Mouse (Mus musculus): ENCODE measurements around the gene Msi1. TPM values are rescaled to one million over a fixed set of nuclear protein-coding genes. Genes with fewer than 3 reads are reported as not detected.
"Not testable (repeated sequence)": the region's sequence is repeated elsewhere in the genome, so short reads cannot be mapped to it uniquely, and the experiment has no call there.

The Msi1 gene
- polyA plus RNA-seq, 1 experiment from 2014 or later, result 4.3 TPM

DNA sequence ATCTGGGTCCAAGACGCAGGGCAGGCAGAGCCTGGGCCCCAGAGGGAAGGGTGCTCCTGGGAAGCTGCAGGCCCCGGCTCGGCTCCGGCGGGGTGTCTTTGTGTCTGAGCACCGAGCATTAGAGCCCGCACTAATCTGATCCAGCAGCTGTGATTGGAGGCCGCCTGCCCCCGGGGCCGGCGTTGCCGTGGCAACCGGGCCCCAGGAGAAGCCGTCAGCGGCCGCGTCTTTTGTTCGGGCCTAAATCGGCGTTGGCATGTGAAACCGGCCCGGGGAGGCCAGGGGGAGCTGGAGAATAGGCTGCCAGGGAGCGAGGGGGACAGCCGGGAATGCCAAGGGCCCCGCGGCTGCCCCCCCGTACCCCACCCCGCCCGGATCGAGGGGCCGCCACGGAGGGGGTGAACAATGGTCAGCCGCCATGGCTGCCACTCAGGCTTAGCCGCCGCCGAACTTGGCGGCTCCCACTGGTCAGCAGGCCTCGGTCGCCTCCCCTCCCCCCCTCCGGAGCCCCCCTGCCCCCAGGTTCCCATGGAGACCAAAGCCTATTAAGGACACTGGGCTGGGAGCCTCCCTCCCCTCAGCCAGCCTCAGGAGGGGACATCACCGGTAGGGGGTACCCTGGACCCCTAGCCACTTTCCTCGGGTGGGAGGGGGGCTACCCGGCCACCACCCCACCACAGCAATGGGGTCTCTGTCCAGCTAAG is 7.2 kb downstream of the Msi1 start:
- peak overlapping the region; percentile 31 for H3K4me3 ChIP-seq (ENCODE audit: low read depth, low read length)
- peak; percentile 50; the same call in 1 of the 2 replicates for ATAC-seq
- no peaks in the 10 kb centered on the region for H3K36me3 ChIP-seq (ENCODE audit: control insufficient read depth, insufficient read depth)
- no peaks in the 10 kb centered on the region for H3K9me3 ChIP-seq (ENCODE audit: control insufficient read depth)
- TF ChIP-seq CTCF (IDR thresholded peaks at IDR 0.05; ENCODE audit: low read depth), result no peak
- H3K27me3 ChIP-seq (replicated peaks; ENCODE audit: control insufficient read depth, insufficient read depth, low read length), result no peaks in the 10 kb centered on the region
- WGBS, result 2% methylated on average over 43 of the region's 43 CpGs
- 0 out of 2 replicates have a peak overlapping the region, but pooled peaks have one; percentile 15 for H3K27ac ChIP-seq (ENCODE audit: low read depth, low read length)
- peak overlapping the region; percentile 72 for H3K4me2 ChIP-seq (replicated peaks; ENCODE audit: low read depth)
- peak overlapping the region; percentile 65 for H3K9ac ChIP-seq (ENCODE audit: low read depth, low read length)
- H3K4me1 ChIP-seq (replicated peaks; ENCODE audit: control insufficient read depth, insufficient read depth, low read length), result no peaks in the 10 kb centered on the region; the same call in 1 of the 2 replicates

DNA sequence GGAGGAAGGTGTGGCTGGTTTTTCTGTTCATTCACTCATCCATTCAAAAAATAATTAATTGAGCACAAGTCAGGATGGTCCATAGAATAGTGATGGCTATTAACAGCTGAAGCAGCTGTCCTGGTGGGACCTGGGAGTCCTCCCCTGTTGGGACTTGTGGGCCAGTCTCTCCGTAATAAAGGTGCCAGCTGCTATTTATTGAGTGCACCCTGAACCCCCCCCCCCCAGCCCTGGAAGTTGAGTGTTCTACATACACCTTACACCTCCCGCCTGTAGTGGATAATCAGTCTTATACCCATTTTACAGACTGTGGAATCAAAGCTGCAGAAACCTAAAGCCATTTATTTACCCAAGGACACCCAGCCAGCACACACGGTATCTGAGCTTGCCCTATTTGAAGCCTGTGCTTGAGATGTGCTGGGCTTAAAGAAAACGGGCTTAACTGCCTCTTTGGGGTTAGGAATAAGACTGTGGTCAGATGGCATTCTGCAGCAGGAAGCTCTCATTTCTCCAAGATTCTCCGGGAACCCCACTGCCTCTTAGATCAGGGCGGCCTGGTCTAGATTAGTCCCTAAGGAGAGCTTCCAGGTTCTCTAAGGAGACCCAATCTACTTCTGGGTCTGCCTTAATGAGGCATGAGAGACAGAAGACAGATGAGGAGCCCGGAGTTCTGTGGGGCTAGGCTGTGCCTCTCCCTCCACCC is 8.0 kb downstream of the Msi1 start:
- 87% methylated on average over 7 of the region's 7 CpGs for WGBS
- Histone ChIP-seq H3K4me1 (replicated peaks; ENCODE audit: control insufficient read depth, insufficient read depth, low read length) (no peaks in the 10 kb centered on the region; the same call in 1 of the 2 replicates), H3K27ac (ENCODE audit: low read depth, low read length) (no peak overlapping the region), H3K27me3 (replicated peaks; ENCODE audit: control insufficient read depth, insufficient read depth, low read length) (no peaks in the 10 kb centered on the region), H3K9ac (ENCODE audit: low read depth, low read length) (no peak overlapping the region), H3K9me3 (ENCODE audit: control insufficient read depth) (no peaks in the 10 kb centered on the region), H3K4me3 (ENCODE audit: low read depth, low read length) (no peak overlapping the region), H3K36me3 (ENCODE audit: control insufficient read depth, insufficient read depth) (no peaks in the 10 kb centered on the region), H3K4me2 (replicated peaks; ENCODE audit: low read depth) (no peak overlapping the region)
- no peak for ATAC-seq
- TF ChIP-seq CTCF (IDR thresholded peaks at IDR 0.05; ENCODE audit: low read depth), result no peak

DNA sequence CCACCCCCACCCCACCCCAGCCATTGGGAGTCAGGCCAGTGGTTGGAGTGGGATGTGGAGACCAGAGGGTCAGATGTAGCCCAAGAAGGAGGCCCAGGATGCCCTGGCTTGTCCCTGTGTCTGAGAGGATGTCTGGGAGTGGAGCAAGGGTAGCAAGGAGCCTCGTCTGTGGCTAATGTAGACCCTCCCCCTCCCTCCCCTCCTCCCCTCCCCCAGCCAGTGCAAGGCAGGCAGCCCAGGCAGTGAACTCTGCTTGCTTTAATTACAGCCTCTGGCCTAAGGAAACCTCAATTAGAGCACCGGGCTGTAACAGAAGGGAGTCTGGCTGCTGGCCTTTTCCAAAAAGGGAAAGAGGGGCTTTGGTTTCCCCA is 8.5 kb downstream of the Msi1 start:
- H3K27ac ChIP-seq (ENCODE audit: low read depth, low read length), result no peak overlapping the region
- no peak overlapping the region for H3K4me2 ChIP-seq (replicated peaks; ENCODE audit: low read depth)
- no peak for ATAC-seq
- H3K4me1 ChIP-seq (replicated peaks; ENCODE audit: control insufficient read depth, insufficient read depth, low read length), result no peaks in the 10 kb centered on the region; the same call in 1 of the 2 replicates
- H3K9ac ChIP-seq (ENCODE audit: low read depth, low read length), result no peak overlapping the region
- H3K27me3 ChIP-seq (replicated peaks; ENCODE audit: control insufficient read depth, insufficient read depth, low read length), result no peaks in the 10 kb centered on the region
- no peaks in the 10 kb centered on the region for H3K9me3 ChIP-seq (ENCODE audit: control insufficient read depth)
- 44% methylated on average over 2 of the region's 2 CpGs for WGBS
- no peak for TF ChIP-seq CTCF (IDR thresholded peaks at IDR 0.05; ENCODE audit: low read depth)
- no peak overlapping the region for H3K4me3 ChIP-seq (ENCODE audit: low read depth, low read length)
- no peaks in the 10 kb centered on the region for H3K36me3 ChIP-seq (ENCODE audit: control insufficient read depth, insufficient read depth)

- WGBS, result 64% methylated on average over 7 of the region's 7 CpGs
- Histone ChIP-seq H3K9ac (ENCODE audit: low read depth, low read length) (no peak overlapping the region), H3K36me3 (ENCODE audit: control insufficient read depth, insufficient read depth) (no peaks in the 10 kb centered on the region), H3K27me3 (replicated peaks; ENCODE audit: control insufficient read depth, insufficient read depth, low read length) (no peaks in the 10 kb centered on the region), H3K4me2 (replicated peaks; ENCODE audit: low read depth) (no peak overlapping the region), H3K4me1 (replicated peaks; ENCODE audit: control insufficient read depth, insufficient read depth, low read length) (no peaks in the 10 kb centered on the region; the same call in 1 of the 2 replicates), H3K27ac (ENCODE audit: low read depth, low read length) (no peak overlapping the region), H3K9me3 (ENCODE audit: control insufficient read depth) (no peaks in the 10 kb centered on the region), H3K4me3 (ENCODE audit: low read depth, low read length) (no peak overlapping the region)
- no peak for ATAC-seq
- no peak for TF ChIP-seq CTCF (IDR thresholded peaks at IDR 0.05; ENCODE audit: low read depth)
Measured at GRCm38 (mm10) chr5:115438667-115439066, 9.3 kb downstream of the Msi1 start.

GRCm38 (mm10) chr5:115441205-115441849 is 11.9 kb downstream of the Msi1 start:
- 43% methylated on average over 14 of the region's 14 CpGs for WGBS
- ATAC-seq, result 0 out of 2 replicates have a peak, but pooled peaks have one; percentile 16
- no peak overlapping the region for H3K4me3 ChIP-seq (ENCODE audit: low read depth, low read length)
- H3K4me1 ChIP-seq (replicated peaks; ENCODE audit: control insufficient read depth, insufficient read depth, low read length), result no peaks in the 10 kb centered on the region; the same call in 1 of the 2 replicates
- TF ChIP-seq CTCF (IDR thresholded peaks at IDR 0.05; ENCODE audit: low read depth), result peak; percentile 89
- peaks cover 7% of the 10 kb centered on the region; the same call in 1 of the 2 replicates for H3K36me3 ChIP-seq (ENCODE audit: control insufficient read depth, insufficient read depth)
- H3K27me3 ChIP-seq (replicated peaks; ENCODE audit: control insufficient read depth, insufficient read depth, low read length), result no peaks in the 10 kb centered on the region
- no peak overlapping the region for H3K9ac ChIP-seq (ENCODE audit: low read depth, low read length)
- no peak overlapping the region for H3K4me2 ChIP-seq (replicated peaks; ENCODE audit: low read depth)
- H3K27ac ChIP-seq (ENCODE audit: low read depth, low read length), result no peak overlapping the region
- no peaks in the 10 kb centered on the region for H3K9me3 ChIP-seq (ENCODE audit: control insufficient read depth)

DNA sequence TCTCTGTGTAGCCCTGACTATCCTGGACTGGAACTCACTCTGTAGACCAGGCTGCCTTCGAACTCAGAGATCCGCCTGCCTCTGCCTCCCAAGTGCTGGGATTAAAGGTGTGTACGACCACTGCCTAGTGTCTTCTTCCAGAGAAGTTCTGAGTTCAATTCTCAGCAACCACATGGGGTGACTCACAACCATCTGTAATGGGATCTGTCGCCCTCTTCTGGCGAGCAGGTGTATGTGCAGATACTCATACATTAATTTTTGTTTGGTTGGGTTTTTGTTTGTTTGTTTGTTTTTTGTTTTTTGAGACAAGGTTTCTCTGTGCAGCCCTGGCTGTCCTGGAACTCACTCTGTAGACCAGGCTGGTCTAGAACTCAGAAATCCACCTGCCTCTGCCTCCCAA is 13.3 kb downstream of the Msi1 start:
- not testable (repeated sequence) for ATAC-seq; H3K9me3 ChIP-seq (ENCODE audit: control insufficient read depth); H3K4me2 ChIP-seq (replicated peaks; ENCODE audit: low read depth); H3K4me3 ChIP-seq (ENCODE audit: low read depth, low read length); H3K27me3 ChIP-seq (replicated peaks; ENCODE audit: control insufficient read depth, insufficient read depth, low read length); H3K27ac ChIP-seq (ENCODE audit: low read depth, low read length); H3K9ac ChIP-seq (ENCODE audit: low read depth, low read length); H3K4me1 ChIP-seq (replicated peaks; ENCODE audit: control insufficient read depth, insufficient read depth, low read length)
- TF ChIP-seq CTCF (IDR thresholded peaks at IDR 0.05; ENCODE audit: low read depth), result peak; percentile 77
- H3K36me3 ChIP-seq (ENCODE audit: control insufficient read depth, insufficient read depth), result peaks cover 16% of the 10 kb centered on the region; the same call in 1 of the 2 replicates
- 78% methylated on average over 5 of the region's 5 CpGs for WGBS
